Mouse (Mus musculus): ENCODE results near the gene Cebpzos. TPM values are rescaled to one million over a fixed set of nuclear protein-coding genes. Genes with fewer than 3 reads are reported as not detected.

The Cebpzos gene
- total and polyA plus RNA-seq, 2 experiments from 2014 or later: 17.6 to 132 TPM

- Histone ChIP-seq H3K27ac (ENCODE audit: low read depth, low read length) (no peak overlapping the region), H3K36me3 (ENCODE audit: insufficient read depth, low read length) (peaks cover 35% of the 10 kb centered on the region), H3K9ac (replicated peaks; ENCODE audit: low read length, poor library complexity, severe bottlenecking) (no peak overlapping the region), H3K4me2 (ENCODE audit: low read depth, low read length, poor library complexity, severe bottlenecking) (no peak overlapping the region), H3K4me1 (ENCODE audit: insufficient read depth, low read length) (0 out of 2 replicates have a peak, but pooled peaks cover 3% of the 10 kb centered on the region), H3K4me3 (ENCODE audit: low read depth, low read length) (no peak overlapping the region), H3K9me3 (ENCODE audit: low read length) (no peaks in the 10 kb centered on the region), H3K27me3 (ENCODE audit: insufficient read depth, low read length) (no peaks in the 10 kb centered on the region)
- no peak for DNase-seq (ENCODE audit: low spot score)
- TF ChIP-seq CTCF (IDR thresholded peaks at IDR 0.05): no peak
- WGBS: 89% methylated on average over 4 of the region's 4 CpGs
- no peak for ATAC-seq (ENCODE audit: low FRiP score)
Observed at GRCm38 (mm10) chr17:78938927-78939326, 22.6 kb downstream of the Cebpzos start.

GRCm38 (mm10) chr17:78942579-78942978, 26.3 kb downstream of the Cebpzos start:
- H3K27me3 ChIP-seq (ENCODE audit: insufficient read depth, low read length): no peaks in the 10 kb centered on the region
- no peak overlapping the region for H3K9ac ChIP-seq (replicated peaks; ENCODE audit: low read length, poor library complexity, severe bottlenecking)
- peaks cover 47% of the 10 kb centered on the region for H3K36me3 ChIP-seq (ENCODE audit: insufficient read depth, low read length)
- no peak overlapping the region for H3K4me3 ChIP-seq (ENCODE audit: low read depth, low read length)
- no peaks in the 10 kb centered on the region for H3K4me1 ChIP-seq (ENCODE audit: insufficient read depth, low read length)
- no peak overlapping the region for H3K27ac ChIP-seq (ENCODE audit: low read depth, low read length)
- 50% methylated on average over 11 of the region's 11 CpGs for WGBS
- TF ChIP-seq CTCF (IDR thresholded peaks at IDR 0.05): no peak
- no peaks in the 10 kb centered on the region for H3K9me3 ChIP-seq (ENCODE audit: low read length)
- no peak for DNase-seq (ENCODE audit: low spot score)
- ATAC-seq (ENCODE audit: low FRiP score): no peak
- H3K4me2 ChIP-seq (ENCODE audit: low read depth, low read length, poor library complexity, severe bottlenecking): no peak overlapping the region

- Histone ChIP-seq H3K4me1 (ENCODE audit: insufficient read depth, low read length) (no peaks in the 10 kb centered on the region), H3K4me2 (ENCODE audit: low read depth, low read length, poor library complexity, severe bottlenecking) (no peak overlapping the region), H3K9ac (replicated peaks; ENCODE audit: low read length, poor library complexity, severe bottlenecking) (no peak overlapping the region), H3K36me3 (ENCODE audit: insufficient read depth, low read length) (peaks cover 17% of the 10 kb centered on the region; the same call in 1 of the 2 replicates), H3K27ac (ENCODE audit: low read depth, low read length) (no peak overlapping the region), H3K27me3 (ENCODE audit: insufficient read depth, low read length) (no peaks in the 10 kb centered on the region), H3K4me3 (ENCODE audit: low read depth, low read length) (no peak overlapping the region), H3K9me3 (ENCODE audit: low read length) (no peaks in the 10 kb centered on the region)
- ATAC-seq (ENCODE audit: low FRiP score): no peak
- 97% methylated on average over 5 of the region's 5 CpGs for WGBS
- no peak for TF ChIP-seq CTCF (IDR thresholded peaks at IDR 0.05)
- DNase-seq (ENCODE audit: low spot score): no peak
Observed at GRCm38 (mm10) chr17:78951225-78951624, 34.9 kb downstream of the Cebpzos start.

GRCm38 (mm10) chr17:78952070-78952469, 35.8 kb downstream of the Cebpzos start:
- ATAC-seq (ENCODE audit: low FRiP score) (no peak), DNase-seq (ENCODE audit: low spot score) (no peak)
- 0 out of 2 replicates have a peak, but pooled peaks cover 10% of the 10 kb centered on the region for H3K36me3 ChIP-seq (ENCODE audit: insufficient read depth, low read length)
- no peaks in the 10 kb centered on the region for H3K27me3 ChIP-seq (ENCODE audit: insufficient read depth, low read length)
- H3K9ac ChIP-seq (replicated peaks; ENCODE audit: low read length, poor library complexity, severe bottlenecking): no peak overlapping the region
- no peaks in the 10 kb centered on the region for H3K4me1 ChIP-seq (ENCODE audit: insufficient read depth, low read length)
- H3K4me2 ChIP-seq (ENCODE audit: low read depth, low read length, poor library complexity, severe bottlenecking): no peak overlapping the region
- no peak overlapping the region for H3K4me3 ChIP-seq (ENCODE audit: low read depth, low read length)
- WGBS: 91% methylated on average over 5 of the region's 5 CpGs
- H3K9me3 ChIP-seq (ENCODE audit: low read length): no peaks in the 10 kb centered on the region
- TF ChIP-seq CTCF (IDR thresholded peaks at IDR 0.05): no peak
- no peak overlapping the region for H3K27ac ChIP-seq (ENCODE audit: low read depth, low read length)

GRCm38 (mm10) chr17:78953240-78953639, 36.9 kb downstream of the Cebpzos start:
- H3K27me3 ChIP-seq (ENCODE audit: insufficient read depth, low read length): no peaks in the 10 kb centered on the region
- WGBS: 94% methylated on average over 8 of the region's 8 CpGs
- H3K9me3 ChIP-seq (ENCODE audit: low read length): no peaks in the 10 kb centered on the region
- H3K9ac ChIP-seq (replicated peaks; ENCODE audit: low read length, poor library complexity, severe bottlenecking): no peak overlapping the region
- no peak overlapping the region for H3K27ac ChIP-seq (ENCODE audit: low read depth, low read length)
- no peak overlapping the region for H3K4me2 ChIP-seq (ENCODE audit: low read depth, low read length, poor library complexity, severe bottlenecking)
- H3K36me3 ChIP-seq (ENCODE audit: insufficient read depth, low read length): 0 out of 2 replicates have a peak, but pooled peaks cover 10% of the 10 kb centered on the region
- H3K4me1 ChIP-seq (ENCODE audit: insufficient read depth, low read length): no peaks in the 10 kb centered on the region
- DNase-seq (ENCODE audit: low spot score): no peak
- no peak for TF ChIP-seq CTCF (IDR thresholded peaks at IDR 0.05)
- no peak for ATAC-seq (ENCODE audit: low FRiP score)
- H3K4me3 ChIP-seq (ENCODE audit: low read depth, low read length): no peak overlapping the region

GRCm38 (mm10) chr17:78959473-78959872, 43.2 kb downstream of the Cebpzos start:
- no peaks in the 10 kb centered on the region for H3K9me3 ChIP-seq (ENCODE audit: low read length)
- H3K4me1 ChIP-seq (ENCODE audit: insufficient read depth, low read length): no peaks in the 10 kb centered on the region
- DNase-seq (ENCODE audit: low spot score) (no peak), ATAC-seq (ENCODE audit: low FRiP score) (no peak)
- no peak overlapping the region for H3K9ac ChIP-seq (replicated peaks; ENCODE audit: low read length, poor library complexity, severe bottlenecking)
- WGBS: 86% methylated on average over 6 of the region's 6 CpGs
- H3K27ac ChIP-seq (ENCODE audit: low read depth, low read length): no peak overlapping the region
- no peak overlapping the region for H3K4me2 ChIP-seq (ENCODE audit: low read depth, low read length, poor library complexity, severe bottlenecking)
- H3K4me3 ChIP-seq (ENCODE audit: low read depth, low read length): no peak overlapping the region
- H3K27me3 ChIP-seq (ENCODE audit: insufficient read depth, low read length): no peaks in the 10 kb centered on the region
- H3K36me3 ChIP-seq (ENCODE audit: insufficient read depth, low read length): peaks cover 3% of the 10 kb centered on the region; the same call in 1 of the 2 replicates
- no peak for TF ChIP-seq CTCF (IDR thresholded peaks at IDR 0.05)
